Mouse (Mus musculus): Measurements from ENCODE around the gene Tmem8b. TPM values are rescaled to one million over a fixed set of nuclear protein-coding genes. Genes with fewer than 3 reads are reported as not detected.
A peak's percentile ranks its signal among the peaks of the same experiment; 100 is the strongest.

Tmem8b gene
- polyA plus RNA-seq, 1 experiment from 2014 or later: 0.29 TPM

- 4% methylated on average over 19 of the region's 70 CpGs for WGBS (ENCODE audit: insufficient replicate concordance)
- Histone ChIP-seq H3K4me1 (ENCODE audit: insufficient read depth) (no peaks in the 10 kb centered on the region), H3K9me3 (ENCODE audit: low read length) (no peaks in the 10 kb centered on the region), H3K4me3 (ENCODE audit: low read depth, low read length) (peak within 1 kb of the TSS; percentile 55), H3K4me2 (ENCODE audit: low read depth, low read length) (peak within 1 kb of the TSS; percentile 86), H3K9ac (replicated peaks) (peak within 1 kb of the TSS; percentile 60), H3K27ac (ENCODE audit: low read depth) (no peak within 1 kb of the TSS; the same call in 1 of the 2 replicates), H3K36me3 (replicated peaks; ENCODE audit: insufficient read depth, low read length) (no peaks in the 10 kb centered on the region), H3K27me3 (ENCODE audit: insufficient read depth, low read length) (peaks cover 26% of the 10 kb centered on the region)
- TF ChIP-seq EP300 (IDR thresholded peaks at IDR 0.05; ENCODE audit: low read depth): no peak
- no peak for TF ChIP-seq CTCF (IDR thresholded peaks at IDR 0.05; ENCODE audit: low read depth)
- ATAC-seq: peak; percentile 37; the same call in 1 of the 2 replicates
- DNase-seq: peak; percentile 47
Observed at GRCm38 (mm10) chr4:43631046-43631955, 37.5 kb upstream of the Tmem8b start, which contains the start of gene Npr2. TSS of gene Npr2 (plus strand) at chr4:43631935.

DNA sequence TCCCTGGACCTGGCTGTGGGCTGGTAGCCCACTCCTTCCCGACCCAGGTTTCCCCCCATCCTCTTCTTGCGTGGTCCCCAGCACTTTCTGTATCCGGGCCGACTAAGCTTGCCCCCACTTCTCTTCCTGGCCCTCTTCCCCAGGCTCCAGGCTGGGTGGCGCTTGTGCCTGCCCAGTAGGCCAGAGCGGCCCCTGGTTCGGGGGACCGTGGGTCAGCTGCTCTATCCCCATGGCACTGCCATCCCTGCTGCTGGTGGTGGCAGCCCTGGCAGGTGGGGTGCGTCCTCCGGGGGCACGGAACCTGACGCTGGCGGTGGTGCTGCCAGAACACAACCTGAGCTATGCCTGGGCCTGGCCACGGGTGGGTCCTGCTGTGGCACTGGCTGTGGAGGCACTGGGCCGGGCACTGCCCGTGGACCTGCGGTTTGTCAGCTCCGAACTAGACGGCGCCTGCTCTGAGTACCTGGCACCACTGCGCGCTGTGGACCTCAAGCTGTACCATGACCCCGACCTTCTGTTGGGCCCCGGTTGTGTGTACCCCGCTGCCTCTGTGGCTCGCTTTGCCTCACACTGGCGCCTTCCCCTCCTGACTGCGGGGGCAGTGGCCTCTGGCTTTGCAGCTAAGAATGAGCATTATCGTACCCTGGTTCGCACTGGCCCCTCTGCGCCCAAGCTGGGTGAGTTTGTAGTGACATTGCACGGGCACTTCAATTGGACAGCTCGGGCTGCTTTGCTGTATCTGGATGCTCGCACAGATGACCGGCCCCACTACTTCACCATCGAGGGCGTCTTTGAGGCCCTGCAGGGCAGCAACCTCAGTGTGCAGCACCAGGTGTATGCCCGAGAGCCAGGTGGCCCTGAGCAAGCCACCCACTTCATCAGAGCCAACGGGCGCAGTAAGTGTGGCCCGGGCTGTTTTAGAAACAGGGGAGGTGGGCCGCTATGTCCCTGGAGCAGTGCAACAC is 36.5 kb upstream of the Tmem8b start:
- peak overlapping the region; percentile 86 for H3K4me2 ChIP-seq (ENCODE audit: low read depth, low read length)

DNA sequence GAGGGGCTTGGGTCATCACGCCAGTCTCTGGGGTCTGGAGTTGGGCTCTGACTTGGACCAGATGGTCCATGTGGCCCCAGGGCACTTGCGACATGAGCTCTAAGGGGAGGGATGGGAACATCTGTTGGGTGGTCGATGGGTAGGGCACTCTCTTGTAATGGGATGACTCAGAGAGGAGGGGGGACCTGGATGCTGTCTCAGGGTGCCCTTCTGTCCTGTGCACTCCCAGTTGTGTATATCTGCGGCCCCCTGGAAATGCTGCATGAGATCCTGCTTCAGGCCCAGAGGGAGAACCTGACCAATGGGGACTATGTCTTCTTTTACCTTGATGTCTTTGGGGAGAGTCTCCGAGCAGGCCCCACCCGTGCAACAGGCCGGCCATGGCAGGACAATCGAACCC is 35.5 kb upstream of the Tmem8b start:
- Histone ChIP-seq H3K9ac (replicated peaks) (no peak overlapping the region), H3K27me3 (ENCODE audit: insufficient read depth, low read length) (peaks cover 26% of the 10 kb centered on the region), H3K4me2 (ENCODE audit: low read depth, low read length) (no peak overlapping the region), H3K36me3 (replicated peaks; ENCODE audit: insufficient read depth, low read length) (no peaks in the 10 kb centered on the region), H3K9me3 (ENCODE audit: low read length) (no peaks in the 10 kb centered on the region), H3K4me1 (ENCODE audit: insufficient read depth) (no peaks in the 10 kb centered on the region), H3K27ac (ENCODE audit: low read depth) (no peak overlapping the region), H3K4me3 (ENCODE audit: low read depth, low read length) (no peak overlapping the region)
- DNase-seq (peak; percentile 11), ATAC-seq (no peak)
- 75% methylated on average over 8 of the region's 8 CpGs for WGBS (ENCODE audit: insufficient replicate concordance)
- no peak for TF ChIP-seq CTCF (IDR thresholded peaks at IDR 0.05; ENCODE audit: low read depth)
- TF ChIP-seq EP300 (IDR thresholded peaks at IDR 0.05; ENCODE audit: low read depth): no peak

More for the DNA sequence above, 36.5 kb upstream of the Tmem8b start:
- no peaks in the 10 kb centered on the region for H3K4me1 ChIP-seq (ENCODE audit: insufficient read depth)
- no peaks in the 10 kb centered on the region for H3K36me3 ChIP-seq (replicated peaks; ENCODE audit: insufficient read depth, low read length)
- H3K27ac ChIP-seq (ENCODE audit: low read depth): no peak overlapping the region
- no peak for ATAC-seq
- H3K27me3 ChIP-seq (ENCODE audit: insufficient read depth, low read length): peaks cover 26% of the 10 kb centered on the region
- peak; percentile 15 for DNase-seq
- 65% methylated on average over 42 of the region's 42 CpGs for WGBS (ENCODE audit: insufficient replicate concordance)
- no peaks in the 10 kb centered on the region for H3K9me3 ChIP-seq (ENCODE audit: low read length)
- H3K9ac ChIP-seq (replicated peaks): peak overlapping the region; percentile 60; the same call in 1 of the 2 replicates
- no peak for TF ChIP-seq EP300 (IDR thresholded peaks at IDR 0.05; ENCODE audit: low read depth)
- TF ChIP-seq CTCF (IDR thresholded peaks at IDR 0.05; ENCODE audit: low read depth): no peak
- H3K4me3 ChIP-seq (ENCODE audit: low read depth, low read length): peak overlapping the region; percentile 55

GRCm38 (mm10) chr4:43633736-43634135 is 35.0 kb upstream of the Tmem8b start:
- no peak for ATAC-seq
- 85% methylated on average over 2 of the region's 2 CpGs for WGBS (ENCODE audit: insufficient replicate concordance)
- H3K27me3 ChIP-seq (ENCODE audit: insufficient read depth, low read length): peaks cover 26% of the 10 kb centered on the region

GRCm38 (mm10) chr4:43634621-43635374 is 34.0 kb upstream of the Tmem8b start:
- peak; percentile 6 for DNase-seq
- H3K27ac ChIP-seq (ENCODE audit: low read depth): no peak overlapping the region
- H3K27me3 ChIP-seq (ENCODE audit: insufficient read depth, low read length): peaks cover 26% of the 10 kb centered on the region
- no peak for TF ChIP-seq CTCF (IDR thresholded peaks at IDR 0.05; ENCODE audit: low read depth)
- no peak for TF ChIP-seq EP300 (IDR thresholded peaks at IDR 0.05; ENCODE audit: low read depth)
- WGBS (ENCODE audit: insufficient replicate concordance): 83% methylated on average over 7 of the region's 7 CpGs
- H3K4me2 ChIP-seq (ENCODE audit: low read depth, low read length): no peak overlapping the region
- no peaks in the 10 kb centered on the region for H3K4me1 ChIP-seq (ENCODE audit: insufficient read depth)
- H3K9ac ChIP-seq (replicated peaks): no peak overlapping the region
- H3K9me3 ChIP-seq (ENCODE audit: low read length): no peaks in the 10 kb centered on the region
- ATAC-seq: no peak
- H3K4me3 ChIP-seq (ENCODE audit: low read depth, low read length): no peak overlapping the region
- no peaks in the 10 kb centered on the region for H3K36me3 ChIP-seq (replicated peaks; ENCODE audit: insufficient read depth, low read length)

More at GRCm38 (mm10) chr4:43633736-43634135, 35.0 kb upstream of the Tmem8b start:
- H3K4me3 ChIP-seq (ENCODE audit: low read depth, low read length): no peak overlapping the region
- H3K9me3 ChIP-seq (ENCODE audit: low read length): no peaks in the 10 kb centered on the region
- H3K4me2 ChIP-seq (ENCODE audit: low read depth, low read length): no peak overlapping the region
- no peaks in the 10 kb centered on the region for H3K36me3 ChIP-seq (replicated peaks; ENCODE audit: insufficient read depth, low read length)
- peak; percentile 6 for DNase-seq
- no peak overlapping the region for H3K9ac ChIP-seq (replicated peaks)
- no peak overlapping the region for H3K27ac ChIP-seq (ENCODE audit: low read depth)
- TF ChIP-seq CTCF (IDR thresholded peaks at IDR 0.05; ENCODE audit: low read depth) (no peak), EP300 (IDR thresholded peaks at IDR 0.05; ENCODE audit: low read depth) (no peak)
- no peaks in the 10 kb centered on the region for H3K4me1 ChIP-seq (ENCODE audit: insufficient read depth)
